8 mouse cellular contexts compared by ENCODE assay signal in genomic region chr10:81291511-81292104, GRCm38 (mm10). TPM values are rescaled to one million over a fixed set of nuclear protein-coding genes. Genes with fewer than 3 reads are reported as not detected.
DNase-seq lines count a peak whose midpoint lies in the region; ATAC-seq and TF ChIP-seq lines count a peak whose summit lies in the region.

Gene Tjp3 (minus strand): TSS chr10:81291581.

- no peak for DNase-seq in kidney, adult 18-20 months
- DNase-seq in induced T-regulatory cell, adult 2 months (ENCODE audit: low read depth), result peak; percentile 69
- DNase-seq in frontal cortex, postnatal 10 days (ENCODE audit: low spot score in 2 of 2), result no peak
- no peak for DNase-seq in thymus, postnatal 0 days (ENCODE audit: low spot score)
- no peak for DNase-seq in adrenal gland, postnatal 4 days (ENCODE audit: low spot score in 2 of 2)

- TF ChIP-seq CTCF in bone marrow, adult 2 months (IDR thresholded peaks at IDR 0.05; ENCODE audit: control insufficient read depth, insufficient read depth, low read length), result no peak

- H3K4me1 ChIP-seq in kidney, embryonic 14.5 days (ENCODE audit: control insufficient read depth, insufficient read depth, low read length), result peaks cover 24% of the 10 kb centered on the region
- H3K4me1 ChIP-seq in bone marrow, adult 2 months (ENCODE audit: control insufficient read depth, insufficient read depth, low read length), result peaks cover 17% of the 10 kb centered on the region
- H3K4me1 ChIP-seq in midbrain, embryonic 15.5 days, result peaks cover 31% of the 10 kb centered on the region

- H3K9ac ChIP-seq in kidney, embryonic 14.5 days (ENCODE audit: low read depth, low read length), result peak within 1 kb of the TSS; percentile 28; the same call in 1 of the 2 replicates
- H3K9ac ChIP-seq in midbrain, embryonic 15.5 days, result no peak within 1 kb of the TSS

- H3K27me3 ChIP-seq in kidney, embryonic 14.5 days (ENCODE audit: control insufficient read depth, insufficient read depth, low read length), result peaks cover 16% of the 10 kb centered on the region
- H3K27me3 ChIP-seq in midbrain, embryonic 15.5 days (replicated peaks), result no peaks in the 10 kb centered on the region

- no peak for ATAC-seq in kidney, embryonic 14.5 days (ENCODE audit: low FRiP score, low TSS enrichment)
- no peak for ATAC-seq in midbrain, embryonic 15.5 days (replicated peaks)

- peak within 1 kb of the TSS; percentile 30; the same call in 1 of the 2 replicates for H3K27ac ChIP-seq in kidney, embryonic 14.5 days (ENCODE audit: low read depth, low read length)
- H3K27ac ChIP-seq in bone marrow, adult 2 months (ENCODE audit: control insufficient read depth, insufficient read depth, low read depth, low read length, poor library complexity), result peak within 1 kb of the TSS; percentile 76
- no peak within 1 kb of the TSS for H3K27ac ChIP-seq in midbrain, embryonic 15.5 days

- no peaks in the 10 kb centered on the region for H3K36me3 ChIP-seq in kidney, embryonic 14.5 days (ENCODE audit: control insufficient read depth, insufficient read depth, low read length)
- no peaks in the 10 kb centered on the region for H3K36me3 ChIP-seq in midbrain, embryonic 15.5 days (replicated peaks)

- no peaks in the 10 kb centered on the region for H3K9me3 ChIP-seq in kidney, embryonic 14.5 days (ENCODE audit: control insufficient read depth, low read length)
- no peaks in the 10 kb centered on the region for H3K9me3 ChIP-seq in midbrain, embryonic 15.5 days

- peak within 1 kb of the TSS; percentile 36 for H3K4me2 ChIP-seq in kidney, embryonic 14.5 days (replicated peaks; ENCODE audit: low read depth, low read length)
- H3K4me2 ChIP-seq in midbrain, embryonic 15.5 days, result peak within 1 kb of the TSS; percentile 70; the same call in 1 of the 2 replicates

- WGBS in kidney, embryonic 14.5 days, result 63% methylated on average over 9 of the region's 9 CpGs
- WGBS in bone marrow, adult 2 months, result 18% methylated on average over 9 of the region's 9 CpGs
- WGBS in midbrain, embryonic 15.5 days, result 77% methylated on average over 9 of the region's 9 CpGs

- peak within 1 kb of the TSS; percentile 29 for H3K4me3 ChIP-seq in kidney, embryonic 14.5 days (ENCODE audit: low read length)
- H3K4me3 ChIP-seq in bone marrow, adult 2 months (replicated peaks; ENCODE audit: control insufficient read depth, low read depth, low read length), result peak within 1 kb of the TSS; percentile 3
- H3K4me3 ChIP-seq in midbrain, embryonic 15.5 days, result peak within 1 kb of the TSS; percentile 80

- TF ChIP-seq POLR2A in bone marrow, adult 2 months (IDR thresholded peaks at IDR 0.05; ENCODE audit: borderline replicate concordance, control insufficient read depth, low read depth, low read length), result no peak

RNA-seq across cellular contexts. Expression of gene Tjp3, which starts in this region (rescaled TPM):
- 7.6 and 11.6 TPM in 2 replicates for polyA plus RNA-seq in kidney, embryonic 14.5 days (2014; fragmentation: Nextera tagmentation; extraction: Ambion mirVana)
- 3.0 and 3.4 TPM in 2 replicates for polyA plus RNA-seq in bone marrow, adult 2 months (2011; ENCODE audit: insufficient read depth, insufficient read length, low replicate concordance, missing spikeins)
- 6.9 and 8.0 TPM in 2 replicates for polyA plus RNA-seq in midbrain, embryonic 15.5 days (2015; fragmentation: Nextera tagmentation; extraction: Ambion mirVana)
- 7.8 and 9.3 TPM in 2 replicates for polyA plus RNA-seq in thymus, postnatal 0 days (2015; fragmentation: Nextera tagmentation; extraction: Ambion mirVana)
- 1 to 10 TPM; 1.8 to 3.1 TPM for total RNA-seq in adrenal gland, postnatal 4 days (2021)

Comparison
In these comparisons a context has a peak if more than half of its experiments do, and no peak if none do; other contexts are left out.
1. H3K4me3 ChIP-seq: peak in every context shown above with its lines; median percentile 80 in midbrain, embryonic 15.5 days; 29 in kidney, embryonic 14.5 days; 3 in bone marrow, adult 2 months.